Mouse (Mus musculus): ENCODE results near the gene Sim2.

- TF ChIP-seq CTCF (IDR thresholded peaks at IDR 0.05; ENCODE audit: low read depth, low read length) (no peak), POLR2A (IDR thresholded peaks at IDR 0.05; ENCODE audit: insufficient read depth, low read length) (peak; percentile 68)
These were observed 18.7 kb upstream of the Sim2 start for GRCm38 (mm10) chr16:94065728-94066674.
